Mouse (Mus musculus): ENCODE data around the gene Klri1. TPM values are rescaled to one million over a fixed set of nuclear protein-coding genes. Genes with fewer than 3 reads are reported as not detected.
"Not testable (repeated sequence)": the region's sequence is repeated elsewhere in the genome, so short reads cannot be mapped to it uniquely, and the experiment has no call there.

Gene Klri1
- polyA plus RNA-seq, 1 experiment from 2014 or later, result not detected

DNA sequence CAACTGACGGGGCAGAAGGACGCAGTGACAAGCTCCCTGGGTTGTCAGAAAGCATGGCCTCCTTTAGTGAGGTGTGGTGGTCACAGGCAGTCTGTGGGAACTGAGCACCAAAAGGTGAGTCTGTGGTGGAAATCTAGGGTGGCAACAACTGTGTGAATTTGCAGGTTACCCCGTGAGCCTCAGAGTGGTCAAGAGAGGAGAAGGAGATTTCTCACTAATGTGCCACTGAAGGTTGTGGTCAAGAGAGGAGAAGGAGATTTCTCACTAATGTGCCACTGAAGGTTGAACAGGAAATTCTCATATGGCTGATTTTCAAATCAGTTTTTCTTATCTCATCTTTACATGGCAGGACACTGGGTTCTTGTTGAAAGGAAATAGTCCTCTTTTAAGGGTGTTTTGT is 55.6 kb downstream of the Klri1 start:
- 80% methylated on average over 1 of the region's 3 CpGs for WGBS
- DNase-seq (ENCODE audit: low spot score); H3K36me3 ChIP-seq (replicated peaks); H3K9me3 ChIP-seq; H3K27me3 ChIP-seq (replicated peaks; ENCODE audit: low read depth, poor library complexity, severe bottlenecking); H3K4me1 ChIP-seq; H3K27ac ChIP-seq (replicated peaks); H3K4me3 ChIP-seq: not testable (repeated sequence)

- H3K27me3 ChIP-seq (replicated peaks; ENCODE audit: low read depth, poor library complexity, severe bottlenecking); H3K4me1 ChIP-seq; H3K9me3 ChIP-seq; H3K36me3 ChIP-seq (replicated peaks); H3K27ac ChIP-seq (replicated peaks); DNase-seq (ENCODE audit: low spot score); H3K4me3 ChIP-seq: not testable (repeated sequence)
- WGBS, result 78% methylated on average over 4 of the region's 4 CpGs
Measured at GRCm38 (mm10) chr6:129660589-129660988, 56.3 kb downstream of the Klri1 start, which contains the start of gene Klrc2. Gene Klrc2, minus strand, starts transcription at chr6:129660689.

Small RNA genes lying within 50 kb of the gene (microRNA-seq; reads per million reads assigned to microRNA genes)
- gene Mir680-1, result not detected

Other genes starting within 250 kb of the Klri1 start
- gene Olr1, start 210.0 kb downstream of the Klri1 start, polyA plus RNA-seq (2016; fragmentation: Nextera tagmentation; extraction: Ambion mirVana), result 0.06 TPM in 1 of 2 replicates, not detected in the other
- gene Tmem52b, start 204.6 kb downstream of the Klri1 start, polyA plus RNA-seq (2016; fragmentation: Nextera tagmentation; extraction: Ambion mirVana), result not detected in 2 replicates
- gene Gabarapl1, start 184.0 kb downstream of the Klri1 start, polyA plus RNA-seq (2016; fragmentation: Nextera tagmentation; extraction: Ambion mirVana), result 44.9 and 46.5 TPM in 2 replicates
- not detected in 2 replicates for gene Klre1, start 139.2 kb downstream of the Klri1 start, polyA plus RNA-seq (2016; fragmentation: Nextera tagmentation; extraction: Ambion mirVana)
- gene Klrd1, start 125.3 kb downstream of the Klri1 start, polyA plus RNA-seq (2016; fragmentation: Nextera tagmentation; extraction: Ambion mirVana), result not detected in 2 replicates
- 0.04 and 0.13 TPM in 2 replicates for gene Klrk1, start 93.3 kb downstream of the Klri1 start, polyA plus RNA-seq (2016; fragmentation: Nextera tagmentation; extraction: Ambion mirVana)
- gene Klrc3, start 73.8 kb downstream of the Klri1 start, polyA plus RNA-seq (2016; fragmentation: Nextera tagmentation; extraction: Ambion mirVana), result not detected in 2 replicates
- gene Klrc2, start 56.4 kb downstream of the Klri1 start, polyA plus RNA-seq (2016; fragmentation: Nextera tagmentation; extraction: Ambion mirVana), result not detected in 2 replicates
- not detected in 2 replicates for gene Klrc1, start 38.2 kb downstream of the Klri1 start, polyA plus RNA-seq (2016; fragmentation: Nextera tagmentation; extraction: Ambion mirVana)
- not detected in 2 replicates for gene Klri2, start 23.4 kb upstream of the Klri1 start, polyA plus RNA-seq (2016; fragmentation: Nextera tagmentation; extraction: Ambion mirVana)
- not detected in 2 replicates for gene Gm156, start 67.1 kb upstream of the Klri1 start, polyA plus RNA-seq (2016; fragmentation: Nextera tagmentation; extraction: Ambion mirVana)
- gene Gm17631, start 145.5 kb upstream of the Klri1 start, polyA plus RNA-seq (2016; fragmentation: Nextera tagmentation; extraction: Ambion mirVana), result not detected in 2 replicates
- gene Klra17, start 159.5 kb upstream of the Klri1 start, polyA plus RNA-seq (2016; fragmentation: Nextera tagmentation; extraction: Ambion mirVana), result not detected in 2 replicates
- gene Klra5, start 200.5 kb upstream of the Klri1 start, polyA plus RNA-seq (2016; fragmentation: Nextera tagmentation; extraction: Ambion mirVana), result not detected in 2 replicates